Mouse (Mus musculus) fibroblast of lung, adult 2 months (primary cell): ENCODE measurements around the gene Ppp2r3a.
A peak's percentile ranks its signal among the peaks of the same experiment; 100 is the strongest.

ENCODE experiments used
- DNase-seq: peaks from one replicate; pipeline ENCODE4 v3.0.0-alpha.2; 2011; ENCODE audit warnings: low read depth

The Ppp2r3a gene

GRCm38 (mm10) chr9:101074332-101075021 lies 177.1 kb downstream of the Ppp2r3a start:
- no peak for DNase-seq

- no peak for DNase-seq
These were observed 177.6 kb downstream of the Ppp2r3a start, which contains the start of gene Msl2 for GRCm38 (mm10) chr9:101073987-101074331. TSS of gene Msl2 (plus strand) at chr9:101074101.

GRCm38 (mm10) chr9:101073041-101073986 lies 178.3 kb downstream of the Ppp2r3a start:
- peak; percentile 97 for DNase-seq

- DNase-seq = no peak
These were observed 179.1 kb downstream of the Ppp2r3a start for GRCm38 (mm10) chr9:101072506-101072905.

GRCm38 (mm10) chr9:101069781-101070180 lies 181.8 kb downstream of the Ppp2r3a start:
- no peak for DNase-seq

GRCm38 (mm10) chr9:101065076-101065602 lies 186.5 kb downstream of the Ppp2r3a start:
- no peak for DNase-seq

- no peak for DNase-seq
These were observed 189.3 kb downstream of the Ppp2r3a start for GRCm38 (mm10) chr9:101062253-101062780.

GRCm38 (mm10) chr9:101061035-101061434 lies 190.6 kb downstream of the Ppp2r3a start:
- DNase-seq = no peak

- DNase-seq = no peak
These were observed 194.4 kb downstream of the Ppp2r3a start for GRCm38 (mm10) chr9:101057156-101057555.
